Mouse (Mus musculus) heart, postnatal 0 days (tissue): ENCODE results near the gene Klf13. TPM values are rescaled to one million over a fixed set of nuclear protein-coding genes. Genes with fewer than 3 reads are reported as not detected.

ENCODE experiments used
- ATAC-seq: fragments of 200-750 bp; cut with Nextera tagmentation; 2 replicates; pipeline ENCODE4 v1.8.0; 2017; ENCODE audit warnings: low read depth, moderate number of reproducible peaks, moderate library complexity; ENCODE audit not compliant: insufficient read depth
- DNase-seq: peaks from one replicate; pipeline ENCODE4 v3.0.0-alpha.2; 2016; ENCODE audit warnings: low spot score
- H3K27ac ChIP-seq: fragments of 300-500 bp; sonication (generic); 2 replicates; pipeline ENCODE4 v1.5.1; 2014; ENCODE audit warnings: low read depth, mild to moderate bottlenecking
- H3K27me3 ChIP-seq: fragments of 300-500 bp; sonication (generic); 2 replicates; pipeline ENCODE4 v1.6.1; 2014; ENCODE audit warnings: low read length, mixed read lengths; ENCODE audit not compliant: control insufficient read depth, insufficient read depth
- H3K36me3 ChIP-seq: fragments of 300-500 bp; sonication (generic); replicated peaks from 2 replicates; pipeline ENCODE4 v1.6.1; 2014; ENCODE audit warnings: low read length, mixed read lengths; ENCODE audit not compliant: control insufficient read depth, insufficient read depth
- H3K4me1 ChIP-seq: fragments of 300-500 bp; sonication (generic); 2 replicates; pipeline ENCODE4 v1.6.1; 2014; ENCODE audit warnings: antibody characterized with exemption; ENCODE audit not compliant: control insufficient read depth, insufficient read depth
- H3K4me2 ChIP-seq: fragments of 300-500 bp; sonication (generic); 2 replicates; pipeline ENCODE4 v1.6.1; 2014; ENCODE audit warnings: low read depth, mild to moderate bottlenecking, low read length, moderate library complexity
- H3K4me3 ChIP-seq: fragments of 300-500 bp; sonication (generic); 2 replicates; pipeline ENCODE4 v1.5.1; 2014; ENCODE audit warnings: low read depth, low read length
- H3K9ac ChIP-seq: fragments of 300-500 bp; sonication (generic); replicated peaks from 2 replicates; pipeline ENCODE4 v1.6.1; 2014; ENCODE audit warnings: low read depth, low read length, mixed read lengths
- H3K9me3 ChIP-seq: fragments of 300-500 bp; sonication (generic); replicated peaks from 2 replicates; pipeline ENCODE4 v1.6.1; 2016; ENCODE audit warnings: low read length; ENCODE audit not compliant: control insufficient read depth
- CTCF ChIP-seq: IDR thresholded peaks from 2 replicates; pipeline ENCODE4 v1.5.1; 2016; ENCODE audit warnings: antibody characterized with exemption, control low read depth, low read depth
- EP300 ChIP-seq: IDR thresholded peaks from 2 replicates; pipeline ENCODE4 v1.6.1; 2016; ENCODE audit warnings: antibody characterized with exemption, low read depth
- WGBS: fragments of 180-500 bp; shearing (Covaris S2); extraction: QIAGEN DNeasy Blood & Tissue Kit; methylation state at CpG from one replicate; pipeline ENCODE4 v1.1.7; 2014; 5-methylcytosine and 5-hydroxymethylcytosine counted together
- polyA plus RNA-seq: library from polyadenylated mRNA; unstranded; fragments of >200 nt; fragmentation: Nextera tagmentation; extraction: Ambion mirVana; gene quantifications from 2 replicates; pipeline ENCODE4 v1.2.1, GENCODE M21; 2015
- total RNA-seq: library from RNA; depleted of rRNA; stranded (reverse); fragments of >200 nt; gene quantifications from 2 replicates; pipeline ENCODE4 v1.2.3, GENCODE M21; 2014; ENCODE audit warnings: low replicate concordance

Klf13 gene
- total and polyA plus RNA-seq, 2 experiments from 2014 or later, result 26.5 to 47.4 TPM

- 71% methylated on average over 2 of the region's 2 CpGs for WGBS
- H3K4me2 ChIP-seq, result no peak overlapping the region
- DNase-seq, result no peak
Measured at GRCm38 (mm10) chr7:63984329-63984728, 45.6 kb upstream of the Klf13 start.

GRCm38 (mm10) chr7:63977631-63978030 is 38.9 kb upstream of the Klf13 start:
- 87% methylated on average over 4 of the region's 4 CpGs for WGBS
- no peak for ATAC-seq

More at GRCm38 (mm10) chr7:63984329-63984728, 45.6 kb upstream of the Klf13 start:
- Histone ChIP-seq H3K9me3 (no peaks in the 10 kb centered on the region), H3K9ac (no peak overlapping the region), H3K36me3 (no peaks in the 10 kb centered on the region), H3K4me1 (no peaks in the 10 kb centered on the region; the same call in 1 of the 2 replicates), H3K27ac (no peak overlapping the region), H3K4me3 (no peak overlapping the region), H3K27me3 (no peaks in the 10 kb centered on the region)
- no peak for TF ChIP-seq EP300
- no peak for TF ChIP-seq CTCF
- no peak for ATAC-seq

GRCm38 (mm10) chr7:63970986-63971385 is 32.3 kb upstream of the Klf13 start:
- Histone ChIP-seq H3K27me3 (no peaks in the 10 kb centered on the region), H3K9ac (no peak overlapping the region), H3K4me2 (no peak overlapping the region), H3K36me3 (no peaks in the 10 kb centered on the region), H3K4me1 (no peaks in the 10 kb centered on the region), H3K4me3 (no peak overlapping the region), H3K27ac (no peak overlapping the region), H3K9me3 (no peaks in the 10 kb centered on the region)
- 66% methylated on average over 4 of the region's 4 CpGs for WGBS
- DNase-seq (no peak), ATAC-seq (no peak)
- no peak for TF ChIP-seq EP300
- TF ChIP-seq CTCF, result no peak

More at GRCm38 (mm10) chr7:63977631-63978030, 38.9 kb upstream of the Klf13 start:
- Histone ChIP-seq H3K36me3 (no peaks in the 10 kb centered on the region), H3K9ac (no peak overlapping the region), H3K9me3 (no peaks in the 10 kb centered on the region), H3K27ac (no peak overlapping the region), H3K4me2 (no peak overlapping the region), H3K27me3 (no peaks in the 10 kb centered on the region), H3K4me3 (no peak overlapping the region), H3K4me1 (no peaks in the 10 kb centered on the region)
- DNase-seq, result no peak
- no peak for TF ChIP-seq CTCF
- TF ChIP-seq EP300, result no peak

- no peak for TF ChIP-seq EP300
- TF ChIP-seq CTCF, result no peak
- ATAC-seq, result no peak
- DNase-seq, result no peak
- H3K36me3 ChIP-seq, result no peaks in the 10 kb centered on the region
- H3K4me3 ChIP-seq, result no peak overlapping the region
- no peak overlapping the region for H3K9ac ChIP-seq
- H3K27ac ChIP-seq, result no peak overlapping the region
- H3K27me3 ChIP-seq, result no peaks in the 10 kb centered on the region
- H3K9me3 ChIP-seq, result no peaks in the 10 kb centered on the region
- no peaks in the 10 kb centered on the region for H3K4me1 ChIP-seq
- no peak overlapping the region for H3K4me2 ChIP-seq
- 90% methylated on average over 3 of the region's 3 CpGs for WGBS
Measured at GRCm38 (mm10) chr7:63969941-63970340, 31.2 kb upstream of the Klf13 start.

- 60% methylated on average over 5 of the region's 5 CpGs for WGBS
- no peaks in the 10 kb centered on the region for H3K27me3 ChIP-seq
- ATAC-seq (no peak), DNase-seq (no peak)
- H3K4me2 ChIP-seq, result no peak overlapping the region
- no peaks in the 10 kb centered on the region for H3K9me3 ChIP-seq
- peak overlapping the region; percentile 30; the same call in 1 of the 2 replicates for H3K27ac ChIP-seq
- H3K4me1 ChIP-seq, result no peaks in the 10 kb centered on the region
- TF ChIP-seq CTCF (no peak), EP300 (no peak)
- H3K4me3 ChIP-seq, result no peak overlapping the region
- H3K36me3 ChIP-seq, result no peaks in the 10 kb centered on the region
- no peak overlapping the region for H3K9ac ChIP-seq
Measured at GRCm38 (mm10) chr7:63965635-63966418, 27.1 kb upstream of the Klf13 start.
